Mouse (Mus musculus) retina, postnatal 1 day (tissue): ENCODE results near the gene Dgcr2.
A peak's percentile ranks its signal among the peaks of the same experiment; 100 is the strongest.

Source experiments
- DNase-seq: peaks from one replicate; pipeline ENCODE4 v3.0.0-alpha.2; 2012

Gene Dgcr2

DNA sequence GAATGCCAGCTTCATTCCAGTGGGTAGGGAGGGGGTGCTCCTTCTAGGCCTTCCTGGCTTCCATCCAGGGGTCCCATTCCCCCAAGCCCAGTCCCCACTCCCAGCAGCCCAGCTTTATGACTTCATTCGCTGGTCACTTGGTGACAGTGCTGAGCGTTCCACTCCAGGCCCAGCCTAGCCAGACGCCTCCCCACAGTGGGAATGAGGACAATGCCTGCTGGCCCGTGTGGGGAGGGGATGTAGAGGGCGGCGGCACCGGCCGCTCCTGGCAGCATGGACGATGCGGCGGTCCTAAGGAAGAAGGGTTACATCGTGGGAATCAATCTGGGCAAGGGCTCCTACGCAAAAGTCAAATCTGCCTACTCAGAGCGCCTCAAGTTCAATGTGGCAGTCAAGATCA, at the start of gene Dgcr2, which contains the start of gene Tssk2:
Dgcr2 (minus strand) TSS at position 101 of the 400 bp plus-strand sequence.
Tssk2 (plus strand) TSS at position 176 of the 400 bp plus-strand sequence.
- DNase-seq = no peak

- no peak for DNase-seq
Measured at GRCm38 (mm10) chr16:17945081-17945831, 46.9 kb upstream of the Dgcr2 start.

- DNase-seq = no peak
Measured at GRCm38 (mm10) chr16:17943466-17943865, 45.1 kb upstream of the Dgcr2 start.

DNA sequence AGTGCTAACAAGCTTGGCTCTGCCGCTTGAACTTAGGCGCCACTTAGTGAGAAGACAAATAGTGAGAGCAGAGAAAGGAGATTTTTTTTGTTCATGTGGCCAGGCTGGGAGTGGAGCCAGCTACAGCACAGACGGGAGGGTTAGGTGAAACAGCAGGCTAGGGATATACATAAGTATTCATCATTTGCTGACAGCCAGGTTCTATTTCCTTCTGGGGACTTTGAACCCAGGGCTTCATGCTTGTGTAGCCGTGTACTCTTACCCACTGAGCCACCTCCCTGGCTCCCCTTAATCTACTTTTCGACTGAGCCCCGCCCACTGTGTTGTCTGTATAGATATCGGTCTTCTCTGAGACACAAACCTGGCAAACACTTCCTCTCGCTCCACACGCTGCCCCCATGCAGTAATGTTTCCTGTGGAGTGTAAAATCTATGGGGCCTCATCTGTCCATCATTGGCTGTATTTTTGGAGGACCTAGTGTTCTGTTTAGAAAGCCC, 40.9 kb upstream of the Dgcr2 start:
- no peak for DNase-seq

GRCm38 (mm10) chr16:17938821-17939220, 40.5 kb upstream of the Dgcr2 start:
- DNase-seq = peak; percentile 68

DNA sequence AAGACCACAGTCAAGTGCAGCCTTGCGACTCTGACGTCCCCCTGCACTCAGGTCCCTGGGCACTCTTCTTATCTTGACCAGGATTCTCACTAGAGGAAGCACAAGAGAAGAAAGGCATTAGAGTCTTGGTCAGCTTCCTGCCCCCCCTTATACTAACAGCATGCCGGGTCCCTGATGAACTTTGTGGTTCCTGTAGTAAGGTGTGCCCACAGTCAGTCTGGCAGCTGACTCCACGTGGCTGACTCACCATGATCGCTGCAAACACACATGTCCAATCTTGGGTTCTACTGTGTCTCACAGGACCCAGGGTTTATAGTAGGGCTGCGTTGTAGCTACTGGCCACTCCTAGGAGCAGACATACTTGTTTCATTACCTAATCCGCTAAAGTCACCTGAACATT, 39.8 kb upstream of the Dgcr2 start:
- DNase-seq = no peak

DNA sequence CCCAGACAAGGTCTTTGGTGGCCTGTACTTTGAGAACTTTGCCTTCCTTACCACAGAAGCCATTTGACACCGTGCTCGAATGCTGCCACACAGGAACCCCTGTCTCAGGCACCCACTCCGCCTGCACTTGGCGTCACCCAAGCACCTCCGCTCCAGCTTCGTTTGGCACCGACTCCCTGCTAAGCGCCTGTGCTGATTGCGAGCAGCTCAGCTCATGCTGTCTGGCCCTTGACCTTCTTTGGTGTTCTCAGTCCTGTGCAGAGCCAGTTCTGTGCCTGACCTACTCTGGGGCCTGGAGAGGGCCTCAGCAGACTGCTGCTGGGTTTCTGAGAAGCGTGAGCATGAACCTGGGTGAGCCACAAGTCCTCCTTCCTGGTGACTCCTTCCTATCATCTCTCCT, 38.4 kb upstream of the Dgcr2 start:
- DNase-seq = no peak

DNA sequence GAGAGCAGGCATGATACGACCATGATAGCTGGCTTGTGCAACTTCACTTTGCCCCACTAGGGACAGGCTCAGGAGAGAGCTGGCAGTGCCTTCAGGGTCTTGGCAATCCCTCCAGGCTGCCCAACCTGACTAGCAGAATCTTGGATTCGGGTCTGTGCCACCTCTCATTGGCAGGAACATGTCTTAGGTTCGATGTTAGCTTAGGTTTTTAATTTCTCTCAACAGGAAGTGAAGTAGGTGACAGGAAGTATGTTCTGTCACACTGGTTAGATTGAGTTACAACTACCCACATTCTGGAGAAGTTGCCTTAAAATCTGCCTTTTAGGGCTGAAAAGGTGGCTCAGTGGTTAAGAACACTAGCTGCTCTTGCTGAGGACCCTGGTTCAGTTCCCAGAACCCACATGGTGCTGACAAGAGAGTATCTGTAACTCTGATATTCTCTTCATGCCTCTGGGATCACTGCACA, 36.1 kb upstream of the Dgcr2 start:
- DNase-seq = no peak

- no peak for DNase-seq
Measured at GRCm38 (mm10) chr16:17933594-17934444, 35.5 kb upstream of the Dgcr2 start.

GRCm38 (mm10) chr16:17931906-17932460, 33.6 kb upstream of the Dgcr2 start:
- no peak for DNase-seq

DNA sequence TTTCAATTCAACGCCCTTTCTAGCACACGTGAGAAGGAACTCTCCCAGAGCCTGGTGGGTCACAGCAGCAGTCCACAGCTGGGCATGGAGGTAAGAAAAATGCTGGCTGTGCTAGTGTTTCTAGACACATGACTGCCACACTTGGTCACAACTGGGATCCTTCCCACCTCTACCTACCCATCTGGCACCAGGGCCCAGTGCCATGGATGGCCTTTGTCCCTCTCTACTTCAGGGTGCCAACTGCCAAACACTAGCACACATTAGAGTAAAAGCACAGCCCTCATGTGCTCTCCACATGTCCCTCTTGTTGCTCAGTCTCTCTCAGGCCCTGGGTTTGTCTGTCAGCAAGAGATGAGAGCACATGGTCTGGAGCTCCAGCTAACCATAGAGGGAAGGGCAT, 31.3 kb upstream of the Dgcr2 start:
- DNase-seq = no peak

GRCm38 (mm10) chr16:17929211-17929610, 30.8 kb upstream of the Dgcr2 start:
- DNase-seq = no peak

DNA sequence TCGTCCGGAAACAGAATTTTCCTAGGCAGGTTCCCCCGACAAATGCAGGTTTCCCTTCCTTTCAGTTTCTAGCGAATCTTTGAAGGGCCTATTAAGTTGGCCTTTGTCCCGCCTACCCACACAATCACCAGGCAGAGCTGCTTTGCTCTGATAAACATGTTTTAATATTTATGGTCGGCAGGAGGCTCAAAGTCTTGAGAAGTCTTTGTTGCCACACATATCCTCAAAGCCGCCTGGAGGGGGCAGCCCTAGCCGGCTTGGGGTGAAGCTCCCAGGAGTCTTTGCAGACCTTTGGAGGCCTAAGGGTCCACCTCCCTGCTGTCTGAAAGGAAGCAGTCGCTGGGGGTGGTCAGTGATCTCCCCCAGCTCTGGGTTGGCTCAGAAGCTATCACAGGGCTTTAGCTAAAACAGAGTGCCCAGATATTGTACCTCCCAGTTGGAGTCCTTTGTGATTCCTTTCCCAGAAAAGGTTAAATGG, 30.3 kb upstream of the Dgcr2 start:
- peak; percentile 90 for DNase-seq

DNA sequence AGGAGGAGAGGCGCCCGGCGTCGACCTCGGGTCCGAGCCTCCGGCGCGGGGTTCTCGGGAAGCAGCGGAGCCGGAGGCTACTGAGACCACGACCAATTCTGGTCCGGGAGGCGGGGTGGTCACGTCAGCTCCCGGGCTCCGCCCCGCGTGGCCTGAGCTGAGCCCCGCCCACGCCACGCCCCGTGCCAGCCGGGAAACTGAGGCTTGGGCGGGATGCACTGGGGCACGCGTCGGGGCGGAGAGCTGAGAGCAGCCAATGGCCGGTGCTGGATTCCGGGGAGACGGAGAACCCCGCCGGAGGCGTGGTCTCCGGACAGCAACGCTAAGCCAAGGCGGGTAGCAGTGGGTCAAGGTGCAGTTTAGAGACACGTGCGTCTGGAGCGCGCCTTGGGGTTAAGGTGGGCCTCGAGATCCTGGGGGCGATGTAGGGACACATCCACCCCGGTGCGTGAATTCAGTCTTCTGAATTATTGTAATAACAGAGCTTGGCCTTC, 29.8 kb upstream of the Dgcr2 start, which contains the start of gene Slc25a1:
Slc25a1 (minus strand) TSS at position 133 of the 494 bp plus-strand sequence.
- peak; percentile 74 for DNase-seq

GRCm38 (mm10) chr16:17927351-17928082, 29.2 kb upstream of the Dgcr2 start:
- peak; percentile 72 for DNase-seq

DNA sequence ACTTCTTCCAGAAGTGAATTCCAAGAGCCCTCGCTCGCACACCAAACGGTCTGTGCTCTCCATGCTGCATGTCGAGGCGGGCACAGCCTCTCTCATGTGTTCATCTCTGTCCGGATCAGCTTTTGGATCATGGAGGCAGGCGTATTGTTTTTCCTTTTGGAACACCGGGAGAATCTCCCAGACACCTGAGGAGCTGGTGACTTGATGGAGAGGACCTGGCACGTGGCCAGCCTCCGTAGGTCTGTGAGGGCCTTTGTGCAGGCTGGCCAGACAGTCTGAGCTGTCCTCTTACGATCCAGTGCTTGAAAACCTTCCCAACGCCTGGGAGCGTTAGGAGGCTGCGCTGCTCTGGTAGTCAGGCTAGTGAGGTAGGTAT, 23.8 kb upstream of the Dgcr2 start:
- DNase-seq = no peak

GRCm38 (mm10) chr16:17921325-17922162, 23.2 kb upstream of the Dgcr2 start:
- peak; percentile 98 for DNase-seq

DNA sequence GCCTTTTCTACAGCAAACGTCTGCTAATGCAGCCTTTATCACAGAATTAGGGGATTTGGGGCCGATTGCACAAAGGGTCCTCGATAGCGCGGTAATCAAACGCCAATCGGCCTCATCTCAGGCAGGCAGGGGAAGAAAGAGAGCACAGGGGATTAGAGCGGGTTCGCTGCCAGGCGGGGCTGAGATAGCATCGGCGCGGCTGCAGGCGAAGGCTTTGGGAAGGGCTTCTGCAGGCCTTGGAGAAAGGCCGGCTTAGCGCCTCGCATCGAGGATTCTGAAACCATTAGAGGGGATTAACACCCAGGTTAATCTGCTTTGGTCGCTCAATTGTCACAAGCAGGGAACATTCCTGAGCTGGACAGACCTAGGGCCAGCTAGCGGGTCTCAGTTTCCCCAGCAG, 22.2 kb upstream of the Dgcr2 start:
- DNase-seq = peak; percentile 78

GRCm38 (mm10) chr16:17914307-17915249, 16.2 kb upstream of the Dgcr2 start, which contains the start of gene Gsc2:
TSS of gene Gsc2 (minus strand) at chr16:17915059.
- peak; percentile 71 for DNase-seq

- DNase-seq = peak; percentile 98
Measured at GRCm38 (mm10) chr16:17911052-17911595, 12.8 kb upstream of the Dgcr2 start, which contains the start of gene Ess2. TSS of gene Ess2 (minus strand) at chr16:17911348.
